Mouse (Mus musculus) CD4-positive, CD25-positive, alpha-beta regulatory T cell, adult 4 months (primary cell): ENCODE measurements around the gene Gm1123. TPM values are rescaled to one million over a fixed set of nuclear protein-coding genes. Genes with fewer than 3 reads are reported as not detected.

ENCODE experiments used
- ATAC-seq: one replicate; pipeline ENCODE4 v1.8.0; 2017
- polyA plus RNA-seq, 2 experiments: library from polyadenylated mRNA; unstranded; fragments of 100-300 nt; shearing (Covaris generic); gene quantifications; one replicate each; pipeline ENCODE4 v1.2.1; 2017

Gene Gm1123
- polyA plus RNA-seq, 2 experiments from 2014 or later: 0.81 to 0.97 TPM

- ATAC-seq: no peak
These were observed 35.6 kb downstream of the Gm1123 start for GRCm38 (mm10) chr9:98999881-99000339.

GRCm38 (mm10) chr9:98994103-98994502 is 41.4 kb downstream of the Gm1123 start:
- ATAC-seq: peak; percentile 73

- peak; percentile 27 for ATAC-seq
These were observed 48.4 kb downstream of the Gm1123 start for GRCm38 (mm10) chr9:98987131-98987530.

- peak; percentile 27 for ATAC-seq
These were observed 48.9 kb downstream of the Gm1123 start for GRCm38 (mm10) chr9:98986476-98987096.

DNA sequence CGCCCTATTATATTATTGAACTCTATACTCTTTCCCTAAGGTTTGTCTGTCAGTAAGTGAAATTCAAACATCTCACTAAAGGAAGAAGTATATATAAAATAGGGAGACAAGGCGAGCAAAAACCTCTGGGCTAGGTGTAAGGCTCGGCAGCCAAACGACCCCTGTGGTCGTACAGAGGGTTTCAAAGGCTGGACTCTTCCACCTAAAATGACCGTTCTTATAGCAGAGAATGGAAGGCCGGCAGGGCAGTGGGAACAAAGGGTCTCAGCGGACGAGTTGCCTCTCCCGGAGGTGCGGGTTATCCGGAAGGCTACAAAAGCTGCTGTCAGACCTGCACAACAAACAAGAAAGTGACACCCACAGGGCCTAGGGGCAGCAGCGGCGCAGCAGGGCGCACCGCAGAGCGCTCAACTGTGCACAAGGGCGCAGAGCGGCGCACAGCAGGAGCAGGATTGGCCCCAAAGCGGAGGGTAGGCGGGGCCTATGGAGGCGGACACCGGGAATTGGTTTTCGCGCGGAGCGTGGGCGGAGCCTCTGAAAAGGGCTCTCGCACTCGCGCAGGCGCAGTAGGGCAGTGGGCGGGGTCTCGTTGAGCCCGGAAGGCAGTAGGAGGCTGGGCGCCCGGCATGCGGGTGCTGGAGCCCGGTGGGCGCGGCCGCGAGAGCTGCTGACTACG is 49.6 kb downstream of the Gm1123 start, which contains the start of gene Faim:
Gene Faim (plus strand): TSS at position 574 of the 676 bp plus-strand sequence.
- ATAC-seq: peak; percentile 94

GRCm38 (mm10) chr9:98979431-98980416 is 55.8 kb downstream of the Gm1123 start:
- peak; percentile 94 for ATAC-seq

- ATAC-seq: no peak
These were observed 59.0 kb downstream of the Gm1123 start for GRCm38 (mm10) chr9:98976520-98976919.

DNA sequence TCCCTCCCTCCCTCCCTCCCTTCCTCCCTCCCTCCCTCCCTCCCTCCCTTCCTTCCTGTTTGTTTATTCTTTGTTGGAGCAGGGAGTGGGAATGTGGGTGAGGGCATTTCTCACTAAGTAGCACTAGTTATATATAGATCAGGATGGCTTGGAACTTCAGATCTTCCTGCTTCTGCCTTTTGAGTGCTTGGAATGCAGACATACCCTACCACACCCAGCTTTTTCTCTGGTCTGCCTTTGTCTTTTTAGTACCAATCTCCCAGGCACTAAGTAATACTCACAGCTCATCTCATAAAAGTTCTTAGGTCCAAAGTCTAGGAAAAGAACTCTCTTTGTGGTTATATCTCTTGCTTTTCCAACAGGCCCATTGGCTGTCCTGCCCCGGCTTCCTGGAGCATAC is 59.4 kb downstream of the Gm1123 start:
- no peak for ATAC-seq

- ATAC-seq: no peak
These were observed 60.6 kb downstream of the Gm1123 start for GRCm38 (mm10) chr9:98974898-98975297.

DNA sequence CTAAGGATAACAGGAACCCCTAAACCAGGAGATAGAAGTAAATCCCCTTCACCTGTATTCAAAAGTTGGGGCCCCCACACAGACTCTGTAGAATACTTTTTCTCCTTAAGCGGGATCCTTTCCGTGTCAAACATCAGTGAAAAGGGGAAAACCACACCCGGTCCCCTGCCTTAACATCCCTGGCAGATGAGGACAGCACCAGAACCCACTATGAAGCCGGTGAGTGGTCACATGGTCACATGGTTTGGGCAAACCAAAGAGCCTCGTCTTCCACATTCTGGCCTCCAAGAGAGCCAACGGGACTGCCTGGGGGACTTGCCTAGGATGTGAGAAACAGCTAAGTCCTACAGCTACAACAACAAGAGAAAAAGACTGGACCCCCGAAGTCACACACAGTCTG is 62.0 kb downstream of the Gm1123 start:
- ATAC-seq: no peak

GRCm38 (mm10) chr9:98973101-98973521 is 62.4 kb downstream of the Gm1123 start:
- ATAC-seq: peak; percentile 33

GRCm38 (mm10) chr9:98965084-98965483 is 70.4 kb downstream of the Gm1123 start:
- ATAC-seq: peak; percentile 41

DNA sequence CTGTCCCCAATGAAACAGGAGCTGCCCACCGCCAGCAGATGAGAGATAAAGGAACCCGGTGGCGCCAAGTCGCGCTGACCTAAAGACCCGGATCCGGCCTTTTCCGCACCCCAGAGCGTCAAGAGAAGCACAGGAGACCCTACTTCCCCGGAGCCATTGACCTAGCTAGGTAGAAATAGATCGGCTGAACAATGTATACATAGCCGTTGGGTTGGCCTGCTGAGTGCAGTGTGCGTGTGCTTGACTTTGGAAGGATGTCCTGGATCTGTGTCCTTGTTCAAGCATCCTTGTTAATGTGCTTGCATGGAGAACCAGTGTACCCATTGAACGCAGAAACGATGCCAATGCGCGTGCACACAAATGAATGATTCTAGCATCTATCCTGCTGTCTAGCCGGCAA is 71.9 kb downstream of the Gm1123 start:
- ATAC-seq: no peak

DNA sequence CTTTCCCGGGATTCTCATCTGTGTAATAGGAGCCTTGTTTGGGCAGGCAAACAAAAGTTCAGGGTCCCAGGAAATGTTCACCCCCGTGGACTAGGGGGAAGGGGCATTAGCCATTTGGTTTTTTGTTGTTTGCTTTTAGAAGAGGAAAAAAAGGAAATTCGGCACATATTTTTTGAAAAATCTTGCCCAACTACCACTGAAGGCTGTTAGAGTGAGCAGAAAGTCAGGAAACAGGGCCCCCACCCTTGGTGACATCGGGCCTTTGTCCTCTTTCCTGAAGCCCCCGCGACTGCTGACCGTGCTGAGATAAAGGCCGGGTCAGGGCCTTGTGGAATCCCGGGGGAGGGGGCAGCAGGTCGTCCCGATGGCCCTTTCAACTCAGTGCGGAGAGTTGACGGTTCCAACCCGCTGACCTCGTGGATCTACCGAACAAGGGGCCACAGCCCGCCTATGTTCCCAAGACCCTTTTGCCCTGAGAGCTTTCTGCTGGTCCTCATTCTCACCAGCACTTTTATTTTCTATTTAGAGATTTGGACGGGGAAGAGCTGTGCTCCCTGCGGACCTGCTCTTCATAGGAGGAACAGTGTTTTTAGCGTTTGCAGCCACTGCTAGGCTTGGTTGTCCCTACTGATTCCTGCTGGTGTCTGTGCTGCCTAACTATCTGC is 72.9 kb downstream of the Gm1123 start:
- no peak for ATAC-seq

DNA sequence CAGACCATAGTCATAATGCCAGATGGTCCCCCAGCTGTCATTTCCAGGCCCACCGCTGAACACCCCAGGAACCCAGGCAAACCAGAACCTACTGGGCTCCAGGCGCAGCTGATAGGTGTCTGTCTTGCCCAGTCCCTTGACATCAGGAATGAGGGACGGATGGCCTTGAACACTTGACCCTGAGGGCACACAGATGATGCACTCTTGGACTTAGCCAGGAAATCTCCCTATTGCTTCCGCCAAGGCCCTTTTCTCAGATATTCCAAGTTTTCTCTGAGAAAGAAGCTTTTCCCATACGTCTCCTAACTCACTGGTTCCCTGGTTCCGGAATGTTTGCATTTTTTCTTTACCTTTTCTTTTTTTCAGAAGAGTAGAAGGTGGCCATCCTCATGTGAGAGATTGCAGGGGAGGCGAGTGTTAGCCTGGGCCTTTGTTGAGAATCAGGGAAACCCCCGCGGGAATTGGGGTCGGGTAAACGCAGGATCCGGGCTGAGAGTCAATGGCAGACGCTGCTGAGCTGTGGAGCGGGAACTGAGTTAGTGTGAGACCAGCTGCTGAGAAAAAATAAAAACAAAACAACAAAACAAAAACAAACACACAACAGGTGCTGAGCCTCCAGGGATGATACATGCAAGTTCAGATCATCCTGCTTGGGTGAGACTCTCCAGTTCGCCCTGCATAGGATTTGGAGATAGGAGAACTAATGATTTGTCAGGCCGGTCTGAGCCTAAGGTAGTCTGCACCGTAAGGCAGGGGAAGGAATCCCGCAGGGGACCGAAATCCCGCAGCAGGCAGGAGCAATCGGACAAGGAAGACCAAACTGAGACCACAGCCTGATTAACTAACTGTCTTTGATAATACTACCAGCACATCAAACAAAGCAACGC is 73.7 kb downstream of the Gm1123 start:
- no peak for ATAC-seq

DNA sequence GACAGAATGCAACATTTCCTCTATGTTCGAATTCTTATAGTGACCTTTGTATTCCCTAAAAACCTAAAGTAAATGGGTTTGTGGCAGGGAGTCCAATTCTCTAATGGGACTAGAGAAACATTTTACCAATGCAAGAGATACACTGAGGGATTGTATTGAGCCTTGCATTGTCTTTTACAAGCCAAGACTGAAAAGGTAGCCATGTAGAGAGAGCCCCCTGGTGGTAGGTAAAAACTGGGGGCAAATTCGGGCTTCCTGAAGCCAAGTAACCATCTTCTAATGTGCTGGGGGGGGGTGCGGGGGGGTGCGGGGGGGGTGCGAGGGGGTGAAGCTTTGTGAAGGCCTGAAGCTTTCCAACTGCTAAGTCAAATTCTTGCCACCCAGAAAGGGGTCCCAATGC is 75.2 kb downstream of the Gm1123 start:
- ATAC-seq: no peak

DNA sequence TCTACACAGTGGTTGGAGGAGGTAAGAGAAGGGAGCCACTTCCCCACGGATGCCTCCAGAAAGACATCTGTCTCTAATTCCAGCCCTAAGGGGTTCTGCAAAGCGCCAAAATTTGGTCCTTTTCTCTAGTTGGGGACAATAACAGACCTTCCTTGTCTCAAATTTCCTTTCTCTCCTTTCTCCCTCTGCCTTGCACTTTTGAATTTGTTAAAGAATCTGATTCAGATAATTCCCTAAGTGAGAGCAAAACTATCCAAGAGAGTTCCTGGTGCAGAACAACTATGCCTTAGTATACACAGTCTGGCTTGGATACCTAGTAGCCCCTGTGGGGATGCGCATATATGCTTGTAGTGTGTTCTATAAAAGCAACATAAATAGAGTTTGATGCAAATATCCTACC is 75.7 kb downstream of the Gm1123 start:
- no peak for ATAC-seq

DNA sequence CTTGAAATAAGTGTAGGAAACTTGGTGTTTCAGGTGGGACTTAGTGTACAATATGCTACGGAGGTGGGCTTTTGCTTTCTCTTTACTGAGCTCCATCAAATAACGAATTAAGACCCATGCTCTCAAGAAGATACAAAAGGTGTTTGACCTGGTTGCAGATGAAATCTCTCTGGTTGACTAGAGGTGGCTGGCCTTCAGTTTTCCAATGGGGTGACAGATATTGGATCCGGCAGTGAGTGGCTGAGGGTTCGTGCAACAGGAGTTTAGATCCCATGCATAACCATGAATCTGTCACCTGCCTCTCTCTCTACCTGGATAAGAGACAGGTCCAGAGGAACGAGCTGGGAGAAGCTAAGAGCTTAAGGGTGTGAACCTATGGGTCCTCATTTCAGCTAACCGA is 76.9 kb downstream of the Gm1123 start:
- ATAC-seq: no peak

DNA sequence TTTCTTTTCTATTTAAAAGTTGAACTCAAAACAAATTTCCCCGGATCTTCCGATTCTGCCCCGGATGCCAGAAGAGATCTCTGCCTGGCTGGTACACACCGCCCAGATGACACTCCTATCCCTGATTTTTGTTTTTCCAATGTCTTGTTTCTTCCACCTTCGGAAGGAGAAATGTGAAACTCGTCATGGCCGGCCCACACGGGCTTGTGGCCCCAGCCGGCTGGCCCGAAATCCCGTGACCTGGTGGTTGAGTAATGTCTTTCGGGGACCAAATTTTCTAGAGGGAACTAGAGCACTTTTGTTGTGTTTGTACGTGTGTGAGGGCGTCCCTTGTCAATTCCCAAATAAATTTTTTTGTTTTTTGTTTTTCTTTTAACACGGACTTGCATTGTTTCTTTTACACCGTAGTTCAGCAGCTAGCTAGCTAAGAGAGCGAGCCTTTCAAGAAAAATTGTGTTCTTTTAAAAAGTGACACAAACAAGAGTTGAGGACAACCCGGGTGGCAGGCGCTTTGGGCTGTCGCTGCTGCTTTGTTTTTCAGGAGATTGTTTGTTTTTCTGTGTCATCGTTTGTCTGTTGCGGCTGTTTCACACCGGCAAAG is 77.7 kb downstream of the Gm1123 start:
- ATAC-seq: no peak
